Mouse (Mus musculus): ENCODE data around the gene Bend4. TPM values are rescaled to one million over a fixed set of nuclear protein-coding genes. Genes with fewer than 3 reads are reported as not detected.

Bend4 gene
- under 1 TPM; 0.11 to 0.20 TPM for polyA plus RNA-seq (2017; shearing (Covaris generic))

GRCm38 (mm10) chr5:67427443-67428360 lies at the start of gene Bend4:
Bend4 (minus strand) TSS chr5:67428310.

Other genes with a start within 250 kb of the Bend4 start
- 10 to 100 TPM; 79.7 to 96.4 TPM for gene Tmem33, start 167.7 kb downstream of the Bend4 start, polyA plus RNA-seq (2017; shearing (Covaris generic))
- gene Slc30a9, start 121.4 kb downstream of the Bend4 start, polyA plus RNA-seq (2017; shearing (Covaris generic)): 10 to 100 TPM; 57.2 to 72.4 TPM
- 1 to 10 TPM in 1 of 2 experiments, under 1 TPM in 1; 0.19 to 1.0 TPM for gene Shisa3, start 179.6 kb upstream of the Bend4 start, polyA plus RNA-seq (2017; shearing (Covaris generic))